Mouse (Mus musculus): ENCODE data around the gene Tspan7.

Gene Tspan7

GRCm38 (mm10) chrX:10546840-10547239 lies 61.9 kb downstream of the Tspan7 start:
- no peak for ATAC-seq (ENCODE audit: low TSS enrichment)

GRCm38 (mm10) chrX:10549708-10550107 lies 64.8 kb downstream of the Tspan7 start:
- ATAC-seq (ENCODE audit: low TSS enrichment) = no peak

- ATAC-seq (ENCODE audit: low TSS enrichment) = no peak
Measured at GRCm38 (mm10) chrX:10556899-10557298, 71.9 kb downstream of the Tspan7 start.

- no peak for ATAC-seq (ENCODE audit: low TSS enrichment)
Measured at GRCm38 (mm10) chrX:10557596-10557995, 72.6 kb downstream of the Tspan7 start.

GRCm38 (mm10) chrX:10558625-10559024 lies 73.7 kb downstream of the Tspan7 start:
- no peak for ATAC-seq (ENCODE audit: low TSS enrichment)

GRCm38 (mm10) chrX:10565811-10566210 lies 80.9 kb downstream of the Tspan7 start:
- ATAC-seq (ENCODE audit: low TSS enrichment) = peak; percentile 82

GRCm38 (mm10) chrX:10574523-10574922 lies 89.6 kb downstream of the Tspan7 start:
- no peak for ATAC-seq (ENCODE audit: low TSS enrichment)

- no peak for ATAC-seq (ENCODE audit: low TSS enrichment)
Measured at GRCm38 (mm10) chrX:10575406-10575805, 90.4 kb downstream of the Tspan7 start.

GRCm38 (mm10) chrX:10576349-10576748 lies 91.4 kb downstream of the Tspan7 start:
- ATAC-seq (ENCODE audit: low TSS enrichment) = no peak; the same call in 1 of the 2 replicates

GRCm38 (mm10) chrX:10577356-10577755 lies 92.4 kb downstream of the Tspan7 start:
- peak; percentile 59; the same call in 1 of the 2 replicates for ATAC-seq (ENCODE audit: low TSS enrichment)

- ATAC-seq (ENCODE audit: low TSS enrichment) = no peak
Measured at GRCm38 (mm10) chrX:10582731-10583130, 97.8 kb downstream of the Tspan7 start.

GRCm38 (mm10) chrX:10592244-10592643 lies 107.3 kb downstream of the Tspan7 start:
- ATAC-seq (ENCODE audit: low TSS enrichment) = no peak

GRCm38 (mm10) chrX:10593561-10593960 lies 108.6 kb downstream of the Tspan7 start:
- ATAC-seq (ENCODE audit: low TSS enrichment) = no peak

- ATAC-seq (ENCODE audit: low TSS enrichment) = peak; percentile 62; the same call in 1 of the 2 replicates
Measured at GRCm38 (mm10) chrX:10617119-10617518, 132.2 kb downstream of the Tspan7 start.

- no peak for ATAC-seq (ENCODE audit: low TSS enrichment)
Measured at GRCm38 (mm10) chrX:10641062-10641461, 156.1 kb downstream of the Tspan7 start.
